Mouse (Mus musculus): ENCODE data around the gene Ciao2a. TPM values are rescaled to one million over a fixed set of nuclear protein-coding genes. Genes with fewer than 3 reads are reported as not detected.

Ciao2a gene
- polyA plus RNA-seq, 1 experiment from 2014 or later = 158 TPM

DNA sequence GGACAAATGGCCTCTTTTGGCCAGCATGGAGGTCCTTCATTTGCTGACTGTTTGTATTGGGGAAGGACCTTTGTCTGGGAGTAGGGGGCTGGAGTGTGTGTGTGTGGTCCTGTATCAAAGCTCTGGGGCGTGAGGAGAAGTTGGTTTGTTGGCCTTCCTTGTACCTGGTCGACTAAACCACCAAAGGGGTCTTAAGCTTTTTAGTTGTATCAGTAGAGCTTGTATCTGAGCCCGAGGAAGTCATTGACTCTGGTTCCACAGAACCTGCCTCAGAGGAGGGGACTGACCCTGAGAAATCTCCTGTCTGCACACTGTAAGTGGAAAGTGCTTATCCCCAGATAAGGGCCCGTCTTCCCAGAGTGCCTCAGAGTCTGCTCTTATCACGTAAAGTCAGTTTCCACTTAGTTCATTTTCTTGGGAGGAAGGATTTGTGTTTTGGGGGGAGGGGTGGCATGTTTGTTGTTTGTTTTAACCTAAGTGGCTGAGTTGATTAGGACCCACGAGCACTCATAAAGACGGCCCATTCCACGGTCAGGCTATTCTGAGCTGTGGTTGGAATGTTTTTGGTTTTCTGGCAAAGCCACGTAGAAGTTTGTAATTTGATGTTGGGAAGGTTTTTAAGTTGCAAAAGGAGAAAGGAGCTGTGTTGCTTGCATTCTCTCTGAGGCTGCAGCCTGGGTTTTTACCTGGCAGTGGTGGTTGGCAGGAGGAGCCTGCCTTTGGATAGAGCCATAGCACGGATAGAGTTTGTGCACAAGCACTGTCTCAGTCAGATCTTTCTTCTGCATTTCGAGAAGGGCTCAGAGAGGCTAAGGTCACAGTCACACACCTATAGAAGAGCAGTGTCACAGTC, 55.6 kb downstream of the Ciao2a start:
- ATAC-seq (ENCODE audit: insufficient read depth, low FRiP score) = peak; percentile 71
- H3K4me2 ChIP-seq (ENCODE audit: low read depth, low read length) = no peak overlapping the region
- H3K27me3 ChIP-seq (ENCODE audit: control insufficient read depth, insufficient read depth, low read length) = no peaks in the 10 kb centered on the region
- no peaks in the 10 kb centered on the region for H3K36me3 ChIP-seq (ENCODE audit: control insufficient read depth, insufficient read depth, low read length)
- 0 out of 2 replicates have a peak, but pooled peaks cover 4% of the 10 kb centered on the region for H3K4me1 ChIP-seq (ENCODE audit: control insufficient read depth, insufficient read depth, low read length)
- H3K9me3 ChIP-seq (replicated peaks; ENCODE audit: control insufficient read depth, low read length) = no peaks in the 10 kb centered on the region
- peak overlapping the region; percentile 71 for H3K27ac ChIP-seq (ENCODE audit: low read length)
- no peak overlapping the region for H3K9ac ChIP-seq (ENCODE audit: low read length)
- WGBS = 50% methylated on average over 11 of the region's 11 CpGs
- H3K4me3 ChIP-seq (replicated peaks; ENCODE audit: low read length) = no peak overlapping the region

DNA sequence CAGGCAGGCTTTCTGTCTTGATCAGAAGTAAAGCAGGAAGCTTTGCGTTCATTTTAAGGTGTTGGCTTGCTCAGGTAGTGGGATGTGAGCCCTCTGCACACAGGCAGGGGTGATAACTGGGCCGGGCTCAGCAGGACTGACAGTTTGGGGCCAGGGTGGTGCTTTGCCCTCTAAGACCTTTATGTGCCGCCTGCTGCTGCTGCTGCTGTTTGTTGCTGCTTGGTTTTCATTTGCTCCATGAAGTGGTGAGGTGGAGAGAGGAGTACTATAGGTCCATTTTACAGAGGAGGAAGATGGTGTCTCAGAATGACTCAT, 56.2 kb downstream of the Ciao2a start:
- no peaks in the 10 kb centered on the region for H3K36me3 ChIP-seq (ENCODE audit: control insufficient read depth, insufficient read depth, low read length)
- no peaks in the 10 kb centered on the region for H3K27me3 ChIP-seq (ENCODE audit: control insufficient read depth, insufficient read depth, low read length)
- 53% methylated on average over 3 of the region's 3 CpGs for WGBS
- H3K9ac ChIP-seq (ENCODE audit: low read length) = no peak overlapping the region
- H3K4me2 ChIP-seq (ENCODE audit: low read depth, low read length) = no peak overlapping the region
- 0 out of 2 replicates have a peak, but pooled peaks cover 4% of the 10 kb centered on the region for H3K4me1 ChIP-seq (ENCODE audit: control insufficient read depth, insufficient read depth, low read length)
- H3K27ac ChIP-seq (ENCODE audit: low read length) = peak overlapping the region; percentile 71
- H3K9me3 ChIP-seq (replicated peaks; ENCODE audit: control insufficient read depth, low read length) = no peaks in the 10 kb centered on the region
- no peak; the same call in 1 of the 2 replicates for ATAC-seq (ENCODE audit: insufficient read depth, low FRiP score)
- no peak overlapping the region for H3K4me3 ChIP-seq (replicated peaks; ENCODE audit: low read length)

DNA sequence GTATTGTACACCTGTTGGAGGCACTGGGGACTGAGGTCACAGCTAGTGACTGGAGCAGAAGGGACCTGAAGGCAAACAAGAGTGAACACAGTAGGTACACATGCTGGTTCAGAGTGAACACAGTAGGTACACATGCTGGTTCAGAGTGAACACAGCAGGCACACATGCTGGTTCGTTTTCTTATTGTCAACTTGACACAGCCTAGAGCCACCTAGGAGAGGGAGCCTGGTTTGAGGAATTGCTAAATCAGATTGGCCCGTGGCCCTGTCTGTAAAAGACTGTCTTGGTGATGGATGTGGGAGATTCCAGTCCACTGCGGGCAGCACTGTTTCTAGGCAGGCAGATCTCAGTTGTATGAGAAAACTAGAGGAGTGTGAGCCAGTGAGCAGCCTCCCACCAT, 56.6 kb downstream of the Ciao2a start:
- H3K9me3 ChIP-seq (replicated peaks; ENCODE audit: control insufficient read depth, low read length) = no peaks in the 10 kb centered on the region
- no peak overlapping the region for H3K4me2 ChIP-seq (ENCODE audit: low read depth, low read length)
- H3K27ac ChIP-seq (ENCODE audit: low read length) = peak overlapping the region; percentile 71; the same call in 1 of the 2 replicates
- H3K9ac ChIP-seq (ENCODE audit: low read length) = no peak overlapping the region
- no peak overlapping the region for H3K4me3 ChIP-seq (replicated peaks; ENCODE audit: low read length)
- ATAC-seq (ENCODE audit: insufficient read depth, low FRiP score) = no peak
- no peaks in the 10 kb centered on the region for H3K36me3 ChIP-seq (ENCODE audit: control insufficient read depth, insufficient read depth, low read length)
- no peaks in the 10 kb centered on the region for H3K27me3 ChIP-seq (ENCODE audit: control insufficient read depth, insufficient read depth, low read length)
- WGBS = 66% methylated on average over 3 of the region's 3 CpGs
- H3K4me1 ChIP-seq (ENCODE audit: control insufficient read depth, insufficient read depth, low read length) = 0 out of 2 replicates have a peak, but pooled peaks cover 4% of the 10 kb centered on the region

- Histone ChIP-seq H3K4me1 (ENCODE audit: control insufficient read depth, insufficient read depth, low read length) (0 out of 2 replicates have a peak, but pooled peaks cover 4% of the 10 kb centered on the region), H3K9ac (ENCODE audit: low read length) (no peak overlapping the region), H3K4me3 (replicated peaks; ENCODE audit: low read length) (no peak overlapping the region), H3K27me3 (ENCODE audit: control insufficient read depth, insufficient read depth, low read length) (no peaks in the 10 kb centered on the region), H3K36me3 (ENCODE audit: control insufficient read depth, insufficient read depth, low read length) (no peaks in the 10 kb centered on the region), H3K4me2 (ENCODE audit: low read depth, low read length) (no peak overlapping the region), H3K9me3 (replicated peaks; ENCODE audit: control insufficient read depth, low read length) (no peaks in the 10 kb centered on the region), H3K27ac (ENCODE audit: low read length) (no peak overlapping the region)
- 67% methylated on average over 5 of the region's 5 CpGs for WGBS
- ATAC-seq (ENCODE audit: insufficient read depth, low FRiP score) = no peak
These were observed 58.2 kb downstream of the Ciao2a start for GRCm38 (mm10) chr9:66184572-66184971.

DNA sequence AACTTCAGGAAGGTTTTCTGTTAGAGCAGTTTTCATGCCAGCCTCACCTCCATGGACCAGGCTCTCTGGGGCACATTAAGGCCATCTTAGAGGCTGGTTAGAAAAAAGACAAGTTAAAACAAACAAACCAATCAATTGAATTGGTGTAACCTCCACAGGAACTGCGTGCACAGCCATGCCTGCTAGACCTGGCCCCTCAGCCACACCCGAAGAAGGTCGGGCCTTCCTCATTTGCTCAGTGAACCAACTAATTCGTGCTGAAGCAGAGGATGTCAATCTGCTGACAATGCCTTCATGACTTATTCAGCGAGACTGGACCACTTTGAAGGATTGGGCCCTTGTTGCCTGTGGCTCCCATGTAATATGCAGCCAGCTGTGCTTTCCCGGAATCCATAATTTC, 60.0 kb downstream of the Ciao2a start:
- Histone ChIP-seq H3K36me3 (ENCODE audit: control insufficient read depth, insufficient read depth, low read length) (no peaks in the 10 kb centered on the region), H3K9me3 (replicated peaks; ENCODE audit: control insufficient read depth, low read length) (no peaks in the 10 kb centered on the region), H3K27me3 (ENCODE audit: control insufficient read depth, insufficient read depth, low read length) (no peaks in the 10 kb centered on the region), H3K4me3 (replicated peaks; ENCODE audit: low read length) (no peak overlapping the region), H3K9ac (ENCODE audit: low read length) (no peak overlapping the region), H3K4me1 (ENCODE audit: control insufficient read depth, insufficient read depth, low read length) (no peaks in the 10 kb centered on the region), H3K4me2 (ENCODE audit: low read depth, low read length) (no peak overlapping the region), H3K27ac (ENCODE audit: low read length) (no peak overlapping the region)
- 31% methylated on average over 6 of the region's 6 CpGs for WGBS
- ATAC-seq (ENCODE audit: insufficient read depth, low FRiP score) = no peak; the same call in 1 of the 2 replicates

Other genes with a start within 250 kb of the Ciao2a start
- 119 and 131 TPM in 2 replicates for gene Pclaf, start 236.4 kb upstream of the Ciao2a start, polyA plus RNA-seq (2015; fragmentation: Nextera tagmentation; extraction: Ambion mirVana)
- gene Trip4, start 217.8 kb upstream of the Ciao2a start, polyA plus RNA-seq (2015; fragmentation: Nextera tagmentation; extraction: Ambion mirVana) = 25.5 and 29.3 TPM in 2 replicates
- gene Csnk1g1, start 217.7 kb upstream of the Ciao2a start, polyA plus RNA-seq (2015; fragmentation: Nextera tagmentation; extraction: Ambion mirVana) = 13.1 and 14.1 TPM in 2 replicates
- gene Ppib, start 66.4 kb upstream of the Ciao2a start, polyA plus RNA-seq (2015; fragmentation: Nextera tagmentation; extraction: Ambion mirVana) = 835 and 861 TPM in 2 replicates
- 3.1 and 4.3 TPM in 2 replicates for gene Snx22, start 56.9 kb upstream of the Ciao2a start, polyA plus RNA-seq (2015; fragmentation: Nextera tagmentation; extraction: Ambion mirVana)
- 121 and 122 TPM in 2 replicates for gene Snx1, start within 50 bp of the Ciao2a start, polyA plus RNA-seq (2015; fragmentation: Nextera tagmentation; extraction: Ambion mirVana)
- gene Dapk2, start 31.6 kb downstream of the Ciao2a start, polyA plus RNA-seq (2015; fragmentation: Nextera tagmentation; extraction: Ambion mirVana) = 7.6 and 10.2 TPM in 2 replicates
- gene Herc1, start 223.8 kb downstream of the Ciao2a start, polyA plus RNA-seq (2015; fragmentation: Nextera tagmentation; extraction: Ambion mirVana) = 20.0 and 22.1 TPM in 2 replicates